Mouse (Mus musculus): ENCODE results near the gene Sh3pxd2b.
A peak's percentile ranks its signal among the peaks of the same experiment; 100 is the strongest.

Gene Sh3pxd2b

DNA sequence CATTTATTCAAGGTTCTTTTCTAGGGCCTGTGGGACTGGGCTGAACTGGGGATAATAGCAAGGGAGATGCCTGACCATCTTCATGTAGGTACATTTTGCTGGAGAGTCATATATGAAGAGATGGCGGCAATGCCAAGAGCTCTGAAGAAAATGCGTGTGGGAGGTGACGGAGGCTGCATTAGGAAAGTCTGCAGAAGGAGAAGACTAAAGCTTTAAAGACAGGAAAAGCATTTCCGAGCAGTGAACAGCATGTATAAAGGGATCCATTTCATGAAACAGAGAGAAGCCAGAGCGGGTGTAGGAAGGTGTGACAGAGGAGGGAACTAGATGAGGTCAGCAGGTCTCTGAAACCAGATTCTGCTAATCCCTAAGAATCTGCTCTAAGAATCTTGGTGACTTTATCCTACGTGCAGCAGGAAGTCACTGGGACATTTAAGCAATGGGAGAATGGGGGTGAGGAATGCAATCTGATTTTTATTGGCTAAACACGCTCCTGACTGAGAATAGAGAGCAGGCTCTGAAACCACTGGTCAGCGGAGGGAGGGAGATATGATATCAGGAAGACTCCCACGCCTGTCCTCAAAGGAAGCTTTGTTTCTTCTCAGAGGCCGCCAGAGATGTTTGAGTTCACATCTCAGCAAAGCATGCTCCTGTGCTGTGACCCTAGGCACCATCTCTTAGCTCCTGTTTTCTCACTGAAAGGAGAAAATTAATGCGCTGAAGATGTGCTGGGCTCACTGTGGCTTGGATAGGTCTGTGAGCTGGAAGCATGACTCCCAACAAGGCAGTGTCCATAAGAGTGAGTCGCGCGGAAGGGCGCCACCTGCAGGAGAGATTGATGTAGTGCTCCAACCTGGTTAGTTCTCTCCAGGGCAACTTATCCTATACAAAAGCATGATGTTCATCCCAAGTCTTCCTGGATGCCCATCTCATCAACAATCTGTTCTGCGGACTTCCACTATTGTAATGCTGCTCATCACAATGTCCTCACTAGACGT is 6.8 kb upstream of the Sh3pxd2b start:
- DNase-seq (ENCODE audit: low spot score in 2 of 2): peak; percentile 42 to 73

- peak in 1 of 2 experiments; percentile 64 for DNase-seq (ENCODE audit: low spot score in 2 of 2)
Measured at GRCm38 (mm10) chr11:32342770-32343191, 4.8 kb upstream of the Sh3pxd2b start.

DNA sequence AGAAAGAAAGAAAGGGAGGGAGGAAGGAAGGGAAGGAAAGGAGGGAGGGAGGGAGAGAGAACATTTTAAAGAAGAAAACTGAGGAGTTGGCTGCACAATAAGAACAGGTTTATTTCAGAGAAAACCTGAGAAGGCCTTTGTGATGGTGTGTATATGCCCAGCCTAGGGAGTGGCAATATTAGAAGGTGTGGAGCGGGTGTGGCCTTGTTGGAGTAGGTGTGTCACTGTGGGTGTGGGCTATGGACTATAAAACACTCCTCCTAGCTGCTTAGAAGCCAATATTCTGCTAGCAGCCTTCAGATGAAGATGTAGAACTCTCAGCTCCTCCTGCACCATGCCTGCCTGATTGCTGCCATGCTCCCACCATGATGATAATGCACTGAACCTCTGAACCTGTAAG is 4.3 kb upstream of the Sh3pxd2b start:
- DNase-seq (ENCODE audit: low spot score in 2 of 2): no peak

DNA sequence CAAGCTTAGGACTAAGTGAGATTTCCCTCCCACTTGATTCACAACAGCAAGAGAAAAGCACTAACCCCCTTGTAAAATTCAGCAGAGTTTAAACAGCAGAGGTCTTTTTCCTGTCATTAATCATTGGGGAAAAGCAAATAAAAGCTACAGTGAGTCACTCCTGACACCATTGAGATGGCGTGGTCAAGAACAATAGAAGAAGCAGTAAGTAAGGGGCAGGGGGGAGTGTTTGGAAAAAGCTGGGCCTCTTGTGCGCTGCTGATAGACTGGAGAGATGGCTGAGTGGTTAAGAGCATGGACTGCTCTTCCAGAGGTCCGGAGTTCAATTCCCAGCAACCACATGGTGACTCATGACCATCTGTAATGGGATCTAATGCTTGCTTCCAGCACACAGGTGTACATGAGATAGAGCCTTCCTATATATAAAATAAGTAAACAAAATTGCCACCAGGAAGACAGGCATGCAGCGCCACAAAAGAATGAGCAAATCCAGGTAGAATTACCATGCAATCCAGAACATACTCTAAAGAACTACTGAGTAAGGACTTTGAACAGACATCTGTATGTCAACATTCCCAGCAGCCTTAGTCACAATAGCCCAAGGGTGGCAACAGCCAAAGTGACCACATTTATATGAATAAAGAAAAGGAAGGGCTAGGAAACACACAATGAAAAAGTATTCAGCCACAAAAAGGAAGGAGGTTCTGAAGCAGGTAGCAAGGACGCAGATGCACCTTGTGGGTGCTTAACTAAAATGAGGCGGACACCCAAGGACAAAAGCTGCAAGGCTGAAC is 1.9 kb upstream of the Sh3pxd2b start:
- DNase-seq (ENCODE audit: low spot score in 2 of 2): no peak

- DNase-seq (ENCODE audit: low spot score in 2 of 2): no peak
Measured at GRCm38 (mm10) chr11:32347264-32347606, 385 bp upstream of the Sh3pxd2b start.

DNA sequence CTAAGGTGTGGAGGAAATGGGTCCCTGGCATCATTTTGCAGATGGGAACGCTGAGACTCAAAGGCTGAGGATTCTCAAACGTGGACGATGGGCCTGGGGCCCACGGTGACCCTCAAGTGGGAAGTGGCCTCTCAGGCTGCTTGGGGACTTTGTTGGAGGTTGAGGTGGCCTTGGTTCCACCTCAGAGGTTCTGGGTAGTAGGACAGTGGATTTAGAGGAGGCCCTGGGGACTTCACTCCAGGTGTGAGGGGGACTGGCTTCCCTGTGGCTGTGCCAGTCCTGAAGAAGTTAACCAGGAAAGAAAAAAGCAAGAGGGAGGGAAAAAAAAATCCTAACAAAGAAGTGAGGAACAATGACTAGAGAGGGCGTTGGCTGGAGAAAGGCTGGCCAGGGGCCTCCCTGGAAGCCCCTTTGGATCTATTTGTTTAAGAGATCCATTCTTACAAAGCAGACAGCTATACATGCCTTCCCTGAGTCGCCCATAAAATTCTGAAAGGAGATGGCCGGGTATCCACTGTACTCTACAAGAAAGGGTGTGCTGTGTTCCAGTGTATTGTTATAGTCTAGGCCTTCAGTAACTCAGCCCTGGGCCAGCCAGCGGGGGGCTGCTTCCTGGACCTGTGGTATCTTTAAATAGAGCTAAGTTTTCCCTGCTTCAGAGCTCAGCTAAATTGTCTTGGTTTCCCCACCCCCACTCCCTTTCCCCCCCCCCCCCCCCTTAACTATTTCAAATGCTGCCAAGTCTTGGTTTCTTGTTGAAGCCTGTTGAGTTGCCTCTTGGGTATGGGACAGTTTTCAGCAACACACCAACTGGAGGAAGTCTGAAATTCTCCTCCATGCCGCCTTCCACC is 1.0 kb downstream of the Sh3pxd2b start:
- no peak for DNase-seq (ENCODE audit: low spot score in 2 of 2)

GRCm38 (mm10) chr11:32349284-32349953 is 1.8 kb downstream of the Sh3pxd2b start:
- DNase-seq (ENCODE audit: low spot score in 2 of 2): no peak

DNA sequence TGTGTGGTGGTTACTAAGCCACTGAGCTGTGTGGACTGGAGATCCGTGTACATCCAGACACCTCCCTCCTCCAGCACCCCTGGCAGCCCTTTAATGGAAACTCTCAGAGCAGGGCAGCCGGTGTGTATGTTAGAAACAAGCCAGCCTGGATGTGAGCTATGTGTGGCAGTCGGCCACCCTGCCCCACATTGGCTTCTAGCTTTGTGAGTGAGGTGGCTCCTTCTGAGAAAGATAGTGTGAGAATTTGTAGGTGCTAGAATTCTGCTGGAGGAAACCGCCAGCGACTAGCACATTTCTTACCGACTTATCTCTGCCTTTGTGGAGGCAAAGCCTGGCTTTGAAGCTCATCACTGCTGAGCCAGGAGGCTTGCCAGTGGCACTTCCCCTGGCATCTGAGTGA is 5.3 kb downstream of the Sh3pxd2b start:
- peak in 1 of 2 experiments; percentile 59 for DNase-seq (ENCODE audit: low spot score in 2 of 2)

DNA sequence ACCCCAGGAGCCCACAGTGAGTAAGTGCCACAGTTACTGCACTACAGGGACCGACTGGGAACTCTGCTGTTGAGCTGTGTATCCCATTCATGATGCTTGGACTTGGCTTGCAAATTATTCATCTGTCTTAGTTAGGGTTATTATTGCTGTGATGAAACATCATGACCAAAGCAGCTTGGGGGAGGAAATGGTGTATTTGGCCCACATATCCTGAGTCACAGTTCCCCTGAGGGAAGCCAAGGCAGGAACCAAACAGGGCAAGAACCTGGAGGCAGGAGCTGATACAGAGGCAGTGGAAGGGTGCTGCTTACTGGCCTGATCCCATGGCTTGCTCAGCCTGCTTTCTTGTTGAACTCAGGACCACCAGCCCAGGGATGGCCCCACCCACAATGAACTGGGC is 7.8 kb downstream of the Sh3pxd2b start:
- DNase-seq (ENCODE audit: low spot score in 2 of 2): no peak

DNA sequence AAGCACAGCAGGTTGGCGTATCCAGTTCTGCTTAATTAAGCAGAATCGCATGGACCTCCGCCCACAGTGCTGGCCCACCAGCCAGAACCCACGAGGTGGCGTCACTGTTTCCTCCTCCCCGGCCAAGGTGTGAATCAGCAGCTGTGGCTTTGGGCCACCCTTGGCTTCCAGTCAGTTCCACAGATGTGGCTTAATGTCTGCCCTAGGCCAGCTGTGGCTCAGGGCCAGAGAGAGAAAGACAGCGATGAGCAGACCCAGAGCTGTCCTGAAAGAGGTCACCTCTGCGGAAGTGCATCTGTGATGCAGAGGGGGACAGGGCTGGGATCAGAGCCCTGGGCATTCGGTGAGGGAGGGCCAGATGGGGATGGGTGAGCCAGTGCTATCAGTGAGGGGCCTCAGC is 10.1 kb downstream of the Sh3pxd2b start:
- DNase-seq (ENCODE audit: low spot score in 2 of 2): no peak

- DNase-seq (ENCODE audit: low spot score in 2 of 2): no peak
Measured at GRCm38 (mm10) chr11:32358399-32358798, 10.8 kb downstream of the Sh3pxd2b start.

DNA sequence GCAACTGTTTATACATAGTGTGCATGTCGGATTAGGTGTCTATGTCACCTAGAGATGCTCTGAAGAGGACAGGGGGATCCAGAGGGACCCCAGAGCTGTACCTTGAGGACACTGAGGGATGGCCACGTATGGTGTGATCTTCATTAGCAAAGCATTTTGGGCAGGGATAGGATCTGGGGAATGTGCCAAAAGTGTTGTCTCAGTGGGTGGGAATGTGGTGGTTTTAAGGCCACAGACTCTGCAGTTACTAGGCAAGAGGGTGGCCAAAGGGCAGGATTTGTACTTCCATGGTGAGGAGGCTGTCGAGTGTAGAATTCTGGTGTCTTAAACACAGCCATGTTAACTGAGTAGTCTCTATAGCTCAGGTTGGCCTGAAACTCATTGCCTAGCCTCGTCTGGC is 11.9 kb downstream of the Sh3pxd2b start:
- no peak for DNase-seq (ENCODE audit: low spot score in 2 of 2)

DNA sequence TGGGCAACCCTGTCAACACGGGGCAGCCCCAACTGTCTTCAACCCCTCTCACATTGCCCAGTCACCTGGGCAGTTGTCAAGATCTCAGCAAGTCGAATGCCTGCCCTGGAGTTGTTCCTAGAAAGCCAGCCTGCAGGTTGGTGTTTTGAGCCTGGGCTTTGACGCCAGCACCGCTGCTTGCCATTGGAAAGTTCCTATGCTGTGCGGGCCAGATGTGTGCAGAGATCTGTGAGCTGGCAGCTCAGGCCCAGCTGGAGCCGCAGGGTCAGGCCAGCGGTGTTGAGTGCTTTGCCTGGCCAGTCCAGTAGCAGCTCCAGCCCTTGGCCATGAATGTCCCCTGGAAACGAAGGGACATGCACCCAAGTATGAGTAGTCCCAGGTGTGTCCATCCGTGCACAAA is 14.2 kb downstream of the Sh3pxd2b start:
- no peak for DNase-seq (ENCODE audit: low spot score in 2 of 2)

DNA sequence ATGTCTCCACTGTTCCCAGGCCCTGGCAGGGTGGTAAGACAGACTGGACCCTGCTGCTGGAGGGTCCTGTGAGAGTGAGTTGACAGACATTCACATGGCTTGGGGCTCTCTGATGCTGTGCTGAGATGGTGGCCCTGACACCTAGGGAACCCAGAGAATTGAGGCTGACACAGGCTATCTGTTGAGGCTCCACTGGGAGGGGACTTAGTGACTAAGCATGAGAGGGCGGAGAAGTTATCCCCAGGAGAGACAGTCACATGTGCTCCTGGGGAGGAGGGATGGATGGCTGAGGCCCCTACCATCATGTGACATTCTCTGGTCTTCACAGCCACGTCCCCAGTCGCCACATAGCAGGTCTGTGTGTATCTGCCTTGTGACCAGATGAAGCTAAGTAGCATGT is 15.6 kb downstream of the Sh3pxd2b start:
- DNase-seq (ENCODE audit: low spot score in 2 of 2): no peak

GRCm38 (mm10) chr11:32363610-32364220 is 16.1 kb downstream of the Sh3pxd2b start:
- DNase-seq (ENCODE audit: low spot score in 2 of 2): peak in 1 of 2 experiments; percentile 55

- no peak for DNase-seq (ENCODE audit: low spot score in 2 of 2)
Measured at GRCm38 (mm10) chr11:32364375-32364774, 16.8 kb downstream of the Sh3pxd2b start.

GRCm38 (mm10) chr11:32365498-32365897 is 17.9 kb downstream of the Sh3pxd2b start:
- DNase-seq (ENCODE audit: low spot score in 2 of 2): no peak

DNA sequence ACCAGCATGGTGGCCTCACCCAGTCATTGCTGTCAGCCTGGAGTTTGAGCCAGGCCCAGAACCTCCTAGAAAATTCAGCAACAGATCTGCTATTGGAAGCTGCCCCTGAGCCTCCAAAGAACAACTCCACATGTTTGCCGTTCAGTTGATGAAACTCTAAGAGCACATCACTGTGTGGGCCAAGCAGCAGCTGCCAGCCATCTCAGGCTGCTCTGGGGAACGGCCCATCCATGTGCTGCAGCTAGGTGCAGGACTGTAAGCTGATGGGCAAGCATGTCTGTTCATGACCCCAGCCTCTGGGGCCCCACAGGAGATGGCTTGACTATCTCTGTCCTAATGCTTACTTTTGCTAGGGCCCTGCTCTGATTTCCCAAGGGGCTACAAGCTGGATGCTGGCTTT is 19.4 kb downstream of the Sh3pxd2b start:
- no peak for DNase-seq (ENCODE audit: low spot score in 2 of 2)

GRCm38 (mm10) chr11:32368986-32369385 is 21.4 kb downstream of the Sh3pxd2b start:
- DNase-seq (ENCODE audit: low spot score in 2 of 2): no peak

GRCm38 (mm10) chr11:32370881-32371280 is 23.3 kb downstream of the Sh3pxd2b start:
- DNase-seq (ENCODE audit: low spot score in 2 of 2): no peak

Measured in left cerebral cortex, adult 9 months (tissue).